Mouse (Mus musculus) T-cell, adult 2 months (primary cell): ENCODE measurements at regions not wholly inside any gene's neighbourhood (a gene's known extent, or its start where the extent isn't known, plus 50 kb on each side); places are given as distances from the start of the nearest gene placed in this dataset.

Experiments
- DNase-seq: peaks from one replicate; pipeline ENCODE4 v3.0.0; 2022; ENCODE audit warnings: low spot score

DNA sequence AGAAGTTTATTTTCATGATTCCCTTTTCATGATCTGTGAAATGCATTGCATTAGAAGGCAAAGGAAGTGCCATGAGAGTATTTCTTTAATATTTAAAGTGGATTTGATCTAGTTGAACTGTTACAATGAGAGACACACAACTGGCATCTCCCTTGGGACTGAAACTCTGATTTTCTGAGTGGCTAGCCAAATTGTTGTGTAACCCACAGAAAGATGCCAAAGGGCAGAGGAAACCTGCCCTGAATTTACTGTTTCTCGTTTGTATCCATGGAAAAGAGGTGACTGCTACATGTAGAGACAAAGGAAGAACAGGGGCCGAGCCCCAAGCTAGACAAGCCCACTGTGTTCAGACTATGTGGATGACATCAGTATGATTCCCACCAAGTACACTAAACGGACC, 360.4 kb upstream of the Cited2 start:
- no peak for DNase-seq

DNA sequence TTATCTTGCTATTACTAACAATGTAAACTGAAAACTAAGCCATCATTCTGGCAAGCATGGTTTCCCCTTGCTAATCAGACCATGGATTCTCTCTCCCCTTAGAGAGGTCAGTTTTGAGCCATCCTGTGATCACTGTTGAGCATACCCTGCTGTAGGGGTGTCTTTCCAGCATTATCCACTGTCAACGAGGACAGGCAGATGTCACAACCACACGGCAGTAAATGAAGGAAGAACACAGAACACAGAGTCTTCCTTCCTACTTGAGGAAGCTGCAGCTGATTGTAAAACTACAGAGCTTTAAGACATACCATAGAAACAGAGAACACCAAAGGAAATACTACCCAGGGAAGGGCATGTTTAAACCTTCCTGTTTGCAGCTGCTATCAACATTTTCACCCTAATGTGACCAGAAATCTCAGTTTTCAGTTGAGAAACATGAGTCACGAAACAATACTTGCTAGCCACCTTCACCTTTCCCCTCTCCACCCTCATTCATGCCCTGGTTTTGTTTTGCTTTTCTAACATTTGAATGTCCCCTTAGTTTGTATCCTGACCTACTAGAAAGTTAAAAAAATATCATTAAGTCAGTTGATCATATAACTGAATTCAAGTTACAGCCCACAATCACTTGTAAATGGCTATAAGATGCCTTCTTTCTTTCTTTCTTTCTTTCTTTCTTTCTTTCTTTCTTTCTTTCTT, 356.8 kb upstream of the Cited2 start:
- DNase-seq: no peak

DNA sequence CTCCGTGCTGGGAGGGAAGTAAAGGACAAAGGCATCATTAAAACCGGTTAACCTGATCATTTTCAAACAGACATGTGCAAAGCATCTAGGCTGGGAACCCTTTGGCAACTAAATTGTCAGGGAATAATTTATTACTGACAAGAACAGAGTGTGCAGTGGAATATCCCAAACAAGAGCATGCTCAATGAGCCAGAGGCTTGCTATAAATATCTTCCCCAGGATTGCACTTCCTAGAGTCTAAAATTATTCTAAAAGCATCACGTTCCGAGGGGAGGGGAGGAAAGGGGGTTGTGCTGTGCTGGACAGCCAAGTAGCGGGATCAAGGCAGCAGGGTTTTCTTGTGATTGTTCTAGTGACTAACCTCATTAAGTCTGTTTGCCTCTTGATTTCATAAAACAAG, 356.0 kb upstream of the Cited2 start:
- DNase-seq: no peak

DNA sequence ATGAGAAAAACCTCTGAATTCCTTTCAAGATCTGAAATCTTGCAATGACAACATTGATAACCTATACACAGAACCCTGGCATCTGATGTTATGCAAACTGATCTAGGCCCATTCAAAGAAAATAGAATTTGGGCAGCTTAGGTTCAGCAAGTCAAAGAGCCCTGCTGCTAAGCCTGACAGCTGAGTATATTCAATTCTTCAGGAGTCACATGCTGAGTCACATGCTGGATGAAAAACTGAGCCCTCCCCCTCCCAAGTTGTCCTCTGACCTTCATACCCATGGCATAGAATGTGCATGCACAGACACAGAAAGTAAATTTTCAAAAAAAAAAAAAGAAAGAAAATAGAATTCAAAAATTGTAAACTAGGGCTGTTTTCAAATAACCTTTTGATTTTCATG, 355.6 kb upstream of the Cited2 start:
- DNase-seq: no peak

DNA sequence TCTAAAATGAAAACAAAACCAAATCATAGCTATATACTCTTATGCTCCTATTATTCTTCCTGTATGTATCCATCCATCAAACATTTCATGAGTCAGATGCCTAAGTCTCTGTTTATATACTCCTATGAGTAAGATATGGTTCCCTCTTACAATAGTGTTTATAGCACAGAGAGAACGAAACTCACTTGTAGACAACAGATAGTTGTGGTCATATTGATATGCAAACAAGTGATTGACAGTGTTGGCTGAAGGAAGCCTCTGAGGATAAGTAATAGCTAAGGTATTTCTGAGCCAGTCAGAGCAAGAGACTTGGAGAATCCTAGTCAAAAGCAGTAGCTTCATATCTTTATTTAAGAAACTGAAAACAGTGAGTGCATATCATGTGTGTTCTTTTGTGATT, 354.4 kb upstream of the Cited2 start:
- DNase-seq: no peak

DNA sequence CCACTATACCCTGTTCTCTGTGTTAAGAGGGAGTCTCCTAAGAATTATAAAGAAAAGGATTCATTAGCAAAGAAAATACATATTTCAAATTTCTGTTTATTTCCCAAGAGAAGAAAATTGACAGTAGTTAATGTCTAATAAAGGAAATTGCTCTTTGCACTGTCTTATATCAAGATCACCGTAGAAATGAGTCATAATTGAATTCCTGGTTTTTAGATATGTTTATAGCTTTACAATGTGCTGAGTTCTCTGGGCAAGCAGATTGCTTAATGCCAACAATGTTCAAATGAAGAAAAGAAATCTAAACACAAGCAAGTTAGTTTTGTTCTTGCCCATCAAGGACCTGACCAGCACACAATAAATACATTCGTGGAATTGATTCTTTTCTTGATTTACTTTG, 350.1 kb upstream of the Cited2 start:
- no peak for DNase-seq

DNA sequence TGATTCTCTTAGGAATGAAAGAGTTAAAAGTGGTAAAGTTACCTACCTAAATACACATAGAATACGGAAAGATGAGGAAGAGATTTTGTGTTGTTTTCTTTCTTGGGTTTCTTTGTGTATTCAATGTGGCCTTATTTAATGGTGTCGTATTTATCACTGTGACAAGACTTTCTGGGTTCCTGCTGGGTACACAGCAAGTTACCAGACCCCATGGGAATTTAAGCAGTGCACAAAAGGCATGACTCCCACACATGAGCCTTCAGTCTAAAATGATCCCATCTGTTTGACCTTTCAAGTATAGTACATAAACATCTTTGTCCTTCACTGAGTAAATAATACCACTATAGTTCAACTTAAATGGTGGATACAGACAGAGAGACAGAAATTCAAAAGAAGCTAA, 349.0 kb upstream of the Cited2 start:
- DNase-seq: no peak

DNA sequence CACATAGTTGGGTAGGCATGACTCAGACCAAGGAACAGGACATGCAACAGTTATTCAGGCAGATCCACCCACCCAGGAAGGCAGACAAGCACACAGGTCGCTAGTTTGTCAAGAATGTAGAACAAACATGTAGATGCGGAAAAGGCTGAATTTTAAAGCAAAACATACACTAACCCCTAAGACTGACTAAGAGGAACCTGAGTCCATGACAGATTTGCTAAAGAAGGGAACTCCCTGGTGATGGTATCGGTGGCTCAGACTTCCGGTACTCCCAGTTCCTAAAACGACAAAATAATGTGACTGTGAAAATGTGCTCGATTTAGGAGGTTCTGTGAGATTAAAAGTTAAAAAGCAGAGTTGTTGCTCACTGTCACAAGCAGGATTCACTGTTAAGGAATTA, 340.0 kb upstream of the Cited2 start:
- DNase-seq: no peak

DNA sequence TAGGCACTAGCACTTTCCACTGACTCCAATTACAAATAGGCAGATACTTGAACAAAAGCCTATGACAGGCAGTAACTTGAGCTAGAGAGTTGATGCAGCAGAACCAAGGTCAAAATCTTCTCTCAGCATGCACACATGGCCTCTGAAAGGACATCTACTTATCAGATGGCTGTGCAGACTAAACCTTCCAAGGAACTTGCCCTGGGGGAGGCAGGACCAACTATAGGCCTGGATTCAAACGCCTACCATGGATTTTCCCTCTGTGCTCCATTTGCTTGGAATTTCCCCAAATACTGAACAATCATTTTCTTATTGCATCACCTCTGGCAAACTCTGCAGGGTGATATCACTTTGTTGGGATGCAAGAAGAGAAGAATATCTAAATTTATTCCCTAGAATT, 337.8 kb upstream of the Cited2 start:
- DNase-seq: no peak

DNA sequence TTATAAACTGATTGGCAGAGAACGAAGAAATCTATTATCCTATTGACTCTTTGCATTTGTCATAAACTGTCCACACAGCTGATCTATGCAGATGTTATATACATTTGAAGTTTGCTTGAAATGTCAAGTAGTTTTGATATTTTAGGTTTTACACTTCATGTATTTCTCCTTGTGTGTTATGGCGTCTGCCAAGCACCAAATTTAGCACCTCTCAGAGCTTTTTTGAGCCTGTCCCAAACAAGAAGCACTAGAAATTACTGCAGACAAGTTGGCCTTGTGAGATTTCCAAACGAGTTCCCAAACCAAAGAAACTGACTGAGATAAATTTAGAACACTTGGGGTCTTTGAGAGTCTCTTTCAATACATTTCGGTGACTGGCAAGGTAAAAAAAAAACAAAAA, 335.7 kb upstream of the Cited2 start:
- DNase-seq: no peak

DNA sequence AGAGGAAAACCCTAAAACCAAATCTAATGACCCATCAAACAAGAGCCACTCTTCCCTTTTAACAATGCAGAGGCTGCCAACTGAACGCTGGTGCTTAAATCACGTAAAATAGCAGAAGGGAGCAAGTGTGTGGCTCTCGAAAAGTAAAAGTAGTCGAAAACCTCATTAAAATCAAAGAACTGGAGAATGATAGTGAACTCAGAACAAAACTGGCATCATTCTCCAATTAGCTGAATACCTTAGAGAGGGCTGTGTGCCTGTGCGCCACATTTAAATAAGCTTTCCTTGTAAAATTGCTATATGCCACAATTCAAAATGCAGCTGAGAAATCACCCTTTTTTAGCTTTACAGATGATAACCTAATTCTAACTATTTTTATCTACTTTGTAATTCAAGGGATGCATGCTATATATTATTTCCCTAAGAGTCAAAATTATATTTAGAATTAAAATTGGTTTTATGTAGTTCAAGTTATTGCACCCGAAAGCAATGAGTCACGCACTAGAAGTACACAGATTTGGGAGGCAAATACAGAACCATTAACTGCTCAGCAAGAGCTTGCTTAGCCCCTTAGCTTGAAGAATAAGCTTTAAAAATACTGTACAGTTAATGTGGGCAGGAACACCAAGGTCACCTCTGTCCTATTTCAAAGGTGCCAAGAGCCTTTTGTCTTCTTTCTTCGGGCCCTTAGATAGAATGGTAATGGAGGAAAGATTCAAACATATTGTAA, 327.4 kb upstream of the Cited2 start:
- DNase-seq: no peak

DNA sequence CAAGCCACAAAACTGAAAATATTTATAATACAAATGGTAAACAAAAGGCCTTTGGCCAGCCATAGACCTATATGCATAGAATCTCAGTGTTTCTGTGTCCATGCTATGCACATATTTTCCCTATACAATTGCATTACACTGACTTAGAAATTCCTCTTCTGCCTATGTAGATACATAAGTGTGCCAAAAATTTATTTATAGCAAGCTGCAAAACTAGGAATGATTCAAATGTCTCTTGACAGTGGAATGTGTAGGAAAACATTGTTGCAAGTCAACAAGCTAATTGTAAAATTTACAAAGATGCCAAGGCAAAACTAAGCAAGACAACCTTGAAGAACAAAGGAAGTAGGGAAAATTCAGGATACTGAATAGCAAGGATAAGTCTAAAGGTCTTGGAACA, 319.1 kb upstream of the Cited2 start:
- no peak for DNase-seq

DNA sequence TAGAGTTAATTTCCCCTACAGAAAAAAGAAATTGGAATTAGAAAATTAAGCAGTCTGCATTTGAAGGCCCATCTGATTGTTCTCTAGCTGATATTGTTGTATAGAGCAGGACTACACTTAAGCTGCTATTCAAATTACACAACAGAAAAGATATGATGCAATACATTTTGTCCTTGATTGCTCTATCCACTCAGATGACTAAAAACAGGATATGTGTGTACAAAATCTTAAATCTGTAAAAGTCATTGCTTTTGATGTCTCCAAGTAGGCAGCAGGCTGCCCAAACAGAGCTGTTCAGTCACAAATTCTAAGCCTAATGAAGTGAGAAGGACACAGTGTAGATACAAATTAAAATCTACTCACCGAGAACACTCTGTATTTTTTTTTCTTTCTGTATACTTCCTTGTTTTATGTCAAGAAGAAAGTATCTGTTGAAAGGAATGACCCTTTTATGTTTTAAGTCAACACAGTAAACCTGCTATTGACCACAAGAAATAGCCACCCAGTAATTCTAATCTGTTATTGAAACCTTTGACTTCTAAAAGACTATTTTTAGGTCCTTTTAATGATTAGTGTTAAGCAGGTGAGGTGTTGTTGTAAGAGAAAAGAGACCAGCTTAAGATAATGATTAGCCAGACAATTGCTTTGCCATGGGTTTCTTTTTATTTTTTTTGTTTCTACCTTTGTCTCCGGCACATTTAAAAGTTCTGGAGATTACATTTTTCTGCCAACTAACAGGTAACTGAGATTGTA, 315.0 kb upstream of the Cited2 start:
- DNase-seq: no peak

DNA sequence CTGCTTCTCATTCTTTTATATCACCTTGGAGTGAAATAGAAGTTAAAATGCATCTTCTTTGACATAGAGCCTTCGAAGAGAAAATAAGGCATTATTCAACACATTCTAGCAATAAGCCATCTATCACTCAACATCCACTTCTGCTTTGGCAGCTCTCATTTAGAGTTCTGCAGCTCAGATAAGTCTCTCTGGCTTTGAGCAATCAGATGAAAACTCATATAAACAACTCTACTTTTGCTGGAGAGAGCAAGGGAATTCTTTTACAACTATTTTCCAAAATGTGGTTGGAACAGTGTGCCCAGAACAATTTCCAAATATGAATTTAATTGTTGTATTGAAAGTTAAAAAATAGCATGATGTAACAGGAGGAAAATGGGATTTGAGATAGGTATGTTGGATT, 314.2 kb upstream of the Cited2 start:
- DNase-seq: no peak

DNA sequence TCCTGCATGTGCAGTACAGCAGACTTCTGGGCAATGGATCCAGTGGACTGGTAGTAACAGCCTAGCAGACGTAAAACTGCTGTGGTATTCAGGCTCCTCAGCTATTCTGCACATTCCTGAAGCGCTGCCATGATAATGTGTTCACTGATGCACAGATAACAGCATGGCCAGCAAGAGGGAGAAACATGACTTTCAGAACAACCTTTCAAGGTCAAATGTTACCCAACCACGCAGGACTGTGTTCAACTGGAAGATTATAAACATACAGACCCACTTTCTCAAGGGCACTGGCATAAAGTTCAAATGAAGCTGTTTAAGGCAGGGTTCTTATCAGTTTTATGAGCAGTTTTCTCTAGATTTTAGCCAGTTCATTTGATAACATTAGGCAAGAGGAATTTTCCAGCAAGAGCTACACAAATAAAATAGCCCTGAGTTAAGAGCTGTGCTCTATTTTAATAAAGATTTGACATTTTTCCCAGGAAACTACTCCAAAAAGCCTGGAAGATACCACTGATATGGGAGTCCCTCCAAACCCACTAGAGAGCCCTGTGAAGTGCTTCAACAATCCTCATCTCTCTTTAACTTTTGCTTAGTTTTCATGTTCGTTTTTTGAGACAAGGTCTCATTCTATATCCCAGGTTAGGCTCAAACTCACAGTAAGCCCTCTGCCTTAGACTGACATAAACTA, 311.6 kb upstream of the Cited2 start:
- no peak for DNase-seq

DNA sequence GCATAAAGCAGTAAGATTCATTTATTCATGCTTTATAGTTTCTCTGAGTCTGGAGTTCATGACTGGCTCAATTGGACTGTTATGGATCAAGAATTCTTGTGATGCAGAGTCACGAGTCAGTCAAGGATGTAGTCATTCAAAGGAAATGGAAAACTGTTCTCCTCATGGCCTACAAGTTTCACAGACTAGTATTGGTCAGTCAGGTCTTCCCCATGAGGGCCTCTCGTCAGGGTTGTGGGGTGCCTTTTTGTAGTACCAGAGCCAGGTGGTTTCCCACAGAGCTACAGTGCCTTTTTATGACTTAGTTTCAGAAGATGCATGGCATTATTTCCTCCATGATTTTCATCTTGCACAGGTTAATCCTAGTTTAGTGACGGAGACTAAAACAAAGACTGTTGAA, 307.9 kb upstream of the Cited2 start:
- DNase-seq: no peak

DNA sequence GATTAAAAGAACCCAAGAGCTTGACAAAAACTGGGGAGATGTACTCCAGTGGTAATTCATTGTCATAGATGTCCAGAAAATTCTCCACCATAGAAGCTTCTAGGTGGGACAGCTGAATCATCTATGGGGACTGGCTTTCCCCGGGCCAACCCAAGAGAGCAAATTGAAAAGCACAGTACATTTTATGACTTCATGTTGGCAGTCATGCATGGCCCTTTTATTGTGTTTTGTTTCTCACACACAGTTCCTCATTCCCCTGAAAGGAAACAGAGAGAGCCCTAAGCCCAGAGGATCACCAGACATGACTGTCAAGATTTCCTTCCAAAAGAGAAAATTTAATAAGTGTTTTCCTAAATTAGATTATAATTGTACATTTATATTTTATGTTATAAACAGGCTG, 306.9 kb upstream of the Cited2 start:
- DNase-seq: no peak

DNA sequence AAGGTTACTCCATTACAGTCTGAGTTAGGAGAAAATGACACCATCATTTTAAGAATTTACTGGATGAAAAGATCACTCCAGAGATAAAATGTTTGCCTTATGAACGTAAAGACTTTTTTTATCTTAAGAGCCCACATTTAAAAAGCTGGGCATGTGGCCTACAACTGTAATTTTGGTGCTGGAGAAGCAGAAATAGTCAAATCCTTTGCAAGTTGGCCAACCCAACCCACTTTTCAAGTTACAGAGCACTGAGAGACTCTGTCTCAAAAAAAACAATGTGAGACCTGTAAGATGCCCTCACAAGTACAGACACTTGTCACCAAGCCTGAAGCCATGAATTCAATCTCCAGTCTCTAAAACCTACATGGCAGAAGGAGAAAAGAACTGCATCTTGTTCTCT, 305.6 kb upstream of the Cited2 start:
- DNase-seq: no peak

DNA sequence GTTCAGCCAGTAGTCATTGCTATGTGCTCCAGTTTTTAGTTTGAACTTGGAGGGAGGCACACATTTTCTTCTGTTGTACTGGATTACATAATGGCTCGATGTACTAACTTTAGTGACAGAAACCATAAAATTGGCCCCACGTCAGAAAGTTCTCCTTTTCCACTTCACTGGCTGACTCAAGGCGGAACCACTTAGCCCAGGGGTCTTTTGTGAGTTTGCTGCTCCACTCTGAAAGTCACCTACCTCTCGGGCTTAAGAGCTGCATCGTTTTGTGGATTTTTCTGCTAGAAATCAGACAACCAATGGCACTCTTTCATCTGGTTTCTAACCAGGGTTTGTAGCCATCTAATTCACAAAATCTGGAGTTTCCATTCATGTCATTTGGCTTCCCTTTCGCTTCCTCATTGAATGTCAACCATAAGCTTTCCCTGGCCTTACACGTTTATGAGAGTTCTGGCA, 304.8 kb upstream of the Cited2 start:
- DNase-seq: no peak

DNA sequence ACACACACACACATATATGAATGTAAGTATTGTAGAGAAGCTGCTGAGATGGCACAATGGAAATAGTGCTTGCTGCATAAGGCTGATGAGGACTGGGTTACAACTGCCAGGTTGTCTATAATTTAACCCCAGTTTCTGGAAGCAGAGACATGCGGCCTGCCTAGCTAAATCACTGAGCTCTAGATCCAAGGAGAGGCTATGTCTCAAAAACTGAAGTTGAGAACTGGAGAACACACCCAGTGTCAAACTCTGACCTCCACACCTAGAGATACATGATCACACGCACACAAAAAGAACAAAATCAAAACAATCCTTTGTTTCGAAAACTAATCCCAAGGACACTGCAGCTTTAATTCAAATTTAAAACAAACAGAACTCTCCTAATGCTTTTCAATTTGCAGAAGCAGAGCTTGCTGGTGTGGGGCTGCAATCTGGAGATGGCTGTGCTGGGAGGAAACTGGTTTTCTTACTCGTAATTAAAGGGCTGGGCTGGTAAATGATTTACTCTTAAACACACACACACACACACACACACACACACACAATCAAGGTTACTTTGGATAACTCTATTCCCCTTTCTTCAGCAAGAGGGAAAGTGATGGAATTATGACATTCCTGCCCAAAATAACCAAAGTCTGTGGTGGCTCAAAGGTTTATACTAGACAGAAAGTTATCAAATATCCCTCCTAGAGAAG, 299.3 kb upstream of the Cited2 start:
- DNase-seq: no peak

DNA sequence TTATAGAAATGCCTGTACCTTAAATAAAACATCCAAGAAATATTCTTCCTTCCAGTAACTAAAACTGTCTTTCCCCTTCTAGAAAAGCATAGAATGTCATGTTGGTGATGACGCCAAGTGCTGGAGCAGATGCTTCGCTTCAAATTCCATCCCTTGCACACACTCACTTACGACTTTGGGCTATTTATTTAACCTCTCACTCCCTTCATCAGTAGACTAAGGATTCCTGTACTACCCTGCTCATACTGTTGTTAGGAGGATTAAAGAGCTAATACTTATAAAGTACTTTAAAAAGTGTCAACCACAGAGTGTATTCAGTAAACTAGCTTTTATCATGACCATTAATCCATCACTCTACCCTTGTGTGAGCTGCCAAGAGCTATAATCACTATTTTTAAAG, 296.8 kb upstream of the Cited2 start:
- no peak for DNase-seq

DNA sequence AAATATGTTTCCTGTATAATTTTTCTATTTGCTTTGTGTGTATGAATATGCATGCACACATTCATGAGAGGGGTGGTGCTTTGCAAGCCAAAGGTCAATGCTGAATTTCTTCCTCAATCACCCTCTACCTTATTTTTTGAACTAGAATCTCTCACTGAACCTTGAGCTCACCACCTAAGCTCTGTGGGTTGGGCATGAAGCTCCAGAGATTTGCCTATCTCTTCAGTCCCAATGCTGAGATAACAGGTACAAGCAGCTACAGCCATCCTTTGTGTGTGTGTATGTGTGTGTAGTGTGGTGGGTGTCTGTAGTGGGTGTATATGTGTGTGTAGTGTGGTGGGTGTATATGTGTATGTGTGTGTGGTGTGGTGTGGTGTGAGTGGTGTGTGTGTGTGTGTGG, 295.7 kb upstream of the Cited2 start:
- DNase-seq: no peak
